Mouse (Mus musculus) MEL (cell line): ENCODE results near the gene Msi2.

Experiments
- CTCF ChIP-seq, 3 experiments: IDR thresholded peaks in 2 of 3; conservative IDR thresholded peaks in 1 of 3; 2 replicates each; pipeline ENCODE4 v1.5.1; 2011 to 2012; ENCODE audit warnings: low read length in 3 of 3, low read depth in 2 of 3, mild to moderate bottlenecking in 2 of 3, improper control_type of control experiment in 1 of 3, inconsistent platforms in 1 of 3, mixed read lengths in 1 of 3, moderate library complexity in 1 of 3; ENCODE audit not compliant: control insufficient read depth in 1 of 3, insufficient read depth in 1 of 3, poor library complexity in 1 of 3, severe bottlenecking in 1 of 3
- E2F4 ChIP-seq: IDR thresholded peaks from 2 replicates; pipeline ENCODE4 v1.6.1; 2011; ENCODE audit warnings: low read depth, low read length, improper control_type of control experiment, borderline replicate concordance
- GATA1 ChIP-seq: IDR thresholded peaks from 2 replicates; pipeline ENCODE4 v1.6.1; 2011; ENCODE audit warnings: low read depth, low read length, improper control_type of control experiment
- MAFK ChIP-seq: IDR thresholded peaks from 2 replicates; pipeline ENCODE4 v1.6.1; 2011; ENCODE audit warnings: low read depth, mild to moderate bottlenecking, low read length, improper control_type of control experiment, borderline replicate concordance
- MYC ChIP-seq: IDR thresholded peaks from 2 replicates; pipeline ENCODE4 v1.6.1; 2011; ENCODE audit warnings: low read depth, mild to moderate bottlenecking, low read length, improper control_type of control experiment, moderate library complexity
- NRF1 ChIP-seq: IDR thresholded peaks from 2 replicates; pipeline ENCODE4 v1.6.1; 2014; ENCODE audit warnings: low read depth, mild to moderate bottlenecking, inconsistent platforms, low read length, improper control_type of control experiment, moderate library complexity; ENCODE audit not compliant: poor library complexity, insufficient read depth, severe bottlenecking
- POLR2A ChIP-seq, 2 experiments: IDR thresholded peaks; 2 replicates each; pipeline ENCODE4 v1.6.1; 2011 to 2012; ENCODE audit warnings: low read length in 2 of 2, mild to moderate bottlenecking in 2 of 2, control low read depth in 1 of 2, improper control_type of control experiment in 1 of 2, low read depth in 1 of 2, moderate library complexity in 1 of 2; ENCODE audit not compliant: control insufficient read depth in 1 of 2, insufficient read depth in 1 of 2, poor library complexity in 1 of 2
- SIN3A ChIP-seq: IDR thresholded peaks from 2 replicates; pipeline ENCODE4 v1.6.1; 2012; ENCODE audit warnings: low read length, improper control_type of control experiment, inconsistent platforms
- TAL1 ChIP-seq: IDR thresholded peaks from 2 replicates; pipeline ENCODE4 v1.6.1; 2012; ENCODE audit warnings: mild to moderate bottlenecking, inconsistent platforms, low read length, moderate library complexity, mixed read lengths
- TCF12 ChIP-seq: IDR thresholded peaks from 2 replicates; pipeline ENCODE4 v1.6.1; 2014; ENCODE audit warnings: low read depth, mild to moderate bottlenecking, inconsistent platforms, low read length, improper control_type of control experiment, moderate library complexity
- USF1 ChIP-seq: IDR thresholded peaks from 2 replicates; pipeline ENCODE4 v1.6.1; 2014; ENCODE audit warnings: low read depth, mild to moderate bottlenecking, inconsistent platforms, low read length, improper control_type of control experiment, moderate library complexity

DNA sequence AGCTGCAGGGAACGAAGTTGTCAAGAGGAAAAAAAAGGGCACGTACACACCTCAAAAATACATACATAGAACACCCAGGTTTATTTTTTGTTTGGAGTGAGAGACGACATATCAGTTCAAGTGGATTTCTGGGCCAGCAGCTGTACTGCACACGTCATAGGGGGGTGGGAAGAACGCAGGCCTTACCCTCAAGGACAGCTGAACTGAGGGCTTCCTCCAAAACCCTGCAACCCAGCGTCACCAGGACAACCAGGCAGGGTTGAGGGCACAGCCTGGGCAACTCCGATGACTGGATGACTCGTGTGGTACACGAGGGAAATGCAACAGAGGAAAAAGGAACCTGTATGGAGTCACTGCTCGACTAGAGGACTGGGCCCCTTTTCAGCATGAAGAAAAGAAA lies 25.9 kb downstream of the Msi2 start:
- TF ChIP-seq USF1, result no peak
- TF ChIP-seq MYC, result no peak
- TF ChIP-seq MAFK, result no peak
- no peak for TF ChIP-seq CTCF (IDR thresholded peaks at IDR 0.05 in 2 of 3, conservative IDR thresholded peaks at IDR 0.05 in 1 of 3; ENCODE audit: control insufficient read depth in 1 of 3, insufficient read depth in 1 of 3, low read depth in 2 of 3, low read length in 3 of 3, poor library complexity in 1 of 3, severe bottlenecking in 1 of 3)
- TF ChIP-seq POLR2A (IDR thresholded peaks at IDR 0.05; ENCODE audit: control insufficient read depth in 1 of 2, insufficient read depth in 1 of 2, low read depth in 1 of 2, low read length in 2 of 2, poor library complexity in 1 of 2), result no peak
- TF ChIP-seq SIN3A, result no peak
- no peak for TF ChIP-seq E2F4
- TF ChIP-seq TCF12, result no peak
- no peak for TF ChIP-seq NRF1
- TF ChIP-seq GATA1, result no peak
- TF ChIP-seq TAL1, result no peak
